Mouse (Mus musculus): ENCODE measurements around the gene Mapk3.

Gene Mapk3

GRCm38 (mm10) chr7:126781661-126782370 is 22.4 kb downstream of the Mapk3 start:
- CTCF ChIA-PET = interaction anchor here (0.5 kb wide), 1 partner anchor 358 kb away, joined by 3 read pairs; no protein-coding TSS in a partner anchor

DNA sequence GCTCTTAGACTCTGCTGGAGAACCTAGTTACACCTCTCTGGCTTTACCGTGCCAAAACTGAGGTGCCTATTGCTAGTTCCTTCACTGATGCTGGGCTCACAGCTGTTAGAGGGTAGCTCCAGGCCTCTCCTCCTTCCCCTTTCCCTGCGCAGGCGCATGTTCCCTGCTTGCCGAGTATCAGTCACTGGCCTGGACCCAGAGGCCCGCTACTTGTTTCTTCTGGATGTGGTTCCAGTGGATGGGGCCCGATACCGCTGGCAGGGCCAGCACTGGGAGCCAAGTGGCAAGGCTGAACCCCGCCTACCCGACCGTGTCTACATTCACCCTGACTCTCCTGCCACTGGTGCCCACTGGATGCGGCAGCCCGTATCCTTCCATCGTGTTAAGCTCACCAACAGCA is 23.3 kb downstream of the Mapk3 start:
- CTCF ChIA-PET = no interaction called here

GRCm38 (mm10) chr7:126784469-126784868 is 25.1 kb downstream of the Mapk3 start:
- CTCF ChIA-PET = no interaction called here

GRCm38 (mm10) chr7:126785056-126785455 is 25.7 kb downstream of the Mapk3 start:
- CTCF ChIA-PET = interaction anchor here (0.7 kb wide), 1 partner anchor 12 kb away, joined by 4 read pairs; no protein-coding TSS in a partner anchor

DNA sequence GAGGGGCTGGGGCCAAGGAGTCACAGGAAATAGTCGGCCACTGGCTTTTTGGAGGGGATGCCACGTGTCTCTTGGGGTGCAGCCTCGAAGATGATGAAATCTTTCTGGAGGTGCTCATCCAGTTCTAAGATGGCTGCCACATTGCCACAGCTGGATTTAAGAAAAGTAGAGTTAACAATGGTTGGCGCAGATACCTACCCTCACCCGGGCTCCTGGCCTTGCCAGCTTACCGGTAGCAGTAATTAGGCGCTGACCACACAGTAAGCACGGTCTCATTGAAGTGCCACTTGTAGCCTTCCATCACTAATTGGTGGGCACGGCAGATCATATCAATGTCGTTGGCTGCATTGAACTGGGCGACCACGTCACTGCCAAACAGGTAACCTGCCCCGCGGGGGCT is 26.7 kb downstream of the Mapk3 start:
- CTCF ChIA-PET = no interaction called here

- CTCF ChIA-PET = no interaction called here
Measured at GRCm38 (mm10) chr7:126789141-126789540, 29.7 kb downstream of the Mapk3 start.

GRCm38 (mm10) chr7:126791851-126792720 is 32.7 kb downstream of the Mapk3 start, which contains the start of gene Ppp4c:
Ppp4c (minus strand) TSS chr7:126792496.
- CTCF ChIA-PET = interaction anchor here (0.6 kb wide), 1 partner anchor 581 kb away, joined by 4 read pairs; no protein-coding TSS in a partner anchor

GRCm38 (mm10) chr7:126792721-126793443 is 33.5 kb downstream of the Mapk3 start:
- CTCF ChIA-PET = interaction anchor here (0.6 to 1.0 kb wide), 3 partner anchors 13 to 581 kb away, joined by 3 to 4 read pairs (median 4); no protein-coding TSS in a partner anchor

DNA sequence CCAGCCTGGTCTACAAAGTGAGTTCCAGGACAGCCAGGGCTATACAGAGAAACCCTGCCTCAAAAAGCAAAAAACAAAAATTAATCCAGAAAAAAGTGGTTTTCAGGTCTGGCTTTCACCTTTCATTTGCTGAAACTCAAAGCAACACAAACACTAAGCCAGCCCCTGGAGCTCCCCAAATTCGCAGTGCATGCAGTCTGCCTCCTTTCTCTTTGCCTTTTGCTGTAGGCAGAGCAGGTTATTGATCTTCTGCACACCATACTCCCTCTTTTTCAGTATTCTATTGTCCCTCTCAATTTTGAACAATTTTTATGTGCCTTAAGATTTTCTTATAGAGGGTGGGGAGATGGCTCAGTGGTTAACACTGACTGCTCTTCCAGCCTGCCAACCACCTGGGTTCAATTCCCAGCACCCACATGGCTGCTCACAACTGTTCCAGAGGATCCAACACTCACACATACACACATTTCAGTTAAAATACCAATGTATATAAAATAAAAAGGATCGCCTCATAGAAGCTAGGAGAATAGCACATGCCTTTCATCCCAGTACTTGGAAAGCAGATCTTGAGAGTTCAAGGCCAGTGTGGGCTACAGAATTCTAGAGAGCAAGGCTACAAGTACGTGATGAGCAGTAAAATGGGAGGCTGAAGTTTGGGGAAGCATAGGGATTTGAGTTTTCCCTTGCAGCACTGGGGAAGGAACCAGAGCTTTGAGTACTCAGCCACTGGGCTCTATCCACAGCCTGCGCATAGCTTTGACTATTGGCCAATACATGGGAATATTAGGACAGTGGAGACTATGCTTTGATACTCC is 34.3 kb downstream of the Mapk3 start:
- CTCF ChIA-PET = interaction anchor here (0.9 to 1.0 kb wide), 2 partner anchors 14 to 88 kb away, joined by 3 to 4 read pairs; no protein-coding TSS in a partner anchor

DNA sequence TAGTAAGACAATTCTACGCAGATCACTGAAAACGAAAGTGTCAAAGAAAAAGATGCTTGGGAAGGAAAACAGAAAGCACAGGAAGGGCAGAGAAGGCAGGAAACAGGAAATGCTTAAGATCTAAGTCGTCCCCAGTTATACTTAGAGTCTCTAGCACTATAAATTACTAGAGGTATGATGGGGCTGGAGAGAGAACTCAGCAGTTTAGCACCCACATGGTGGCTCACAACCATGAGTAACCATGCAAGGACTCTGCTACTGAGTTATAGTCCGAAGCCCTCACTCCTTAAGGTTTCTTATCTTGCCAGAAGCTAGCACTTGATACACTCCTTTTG is 34.8 kb downstream of the Mapk3 start:
- CTCF ChIA-PET = no interaction called here

- CTCF ChIA-PET = no interaction called here
Measured at GRCm38 (mm10) chr7:126795387-126796317, 36.3 kb downstream of the Mapk3 start.

GRCm38 (mm10) chr7:126796350-126796932 is 37.0 kb downstream of the Mapk3 start:
- CTCF ChIA-PET = interaction anchor here (0.6 kb wide), 1 partner anchor 103 kb away, joined by 6 read pairs; no protein-coding TSS in a partner anchor

DNA sequence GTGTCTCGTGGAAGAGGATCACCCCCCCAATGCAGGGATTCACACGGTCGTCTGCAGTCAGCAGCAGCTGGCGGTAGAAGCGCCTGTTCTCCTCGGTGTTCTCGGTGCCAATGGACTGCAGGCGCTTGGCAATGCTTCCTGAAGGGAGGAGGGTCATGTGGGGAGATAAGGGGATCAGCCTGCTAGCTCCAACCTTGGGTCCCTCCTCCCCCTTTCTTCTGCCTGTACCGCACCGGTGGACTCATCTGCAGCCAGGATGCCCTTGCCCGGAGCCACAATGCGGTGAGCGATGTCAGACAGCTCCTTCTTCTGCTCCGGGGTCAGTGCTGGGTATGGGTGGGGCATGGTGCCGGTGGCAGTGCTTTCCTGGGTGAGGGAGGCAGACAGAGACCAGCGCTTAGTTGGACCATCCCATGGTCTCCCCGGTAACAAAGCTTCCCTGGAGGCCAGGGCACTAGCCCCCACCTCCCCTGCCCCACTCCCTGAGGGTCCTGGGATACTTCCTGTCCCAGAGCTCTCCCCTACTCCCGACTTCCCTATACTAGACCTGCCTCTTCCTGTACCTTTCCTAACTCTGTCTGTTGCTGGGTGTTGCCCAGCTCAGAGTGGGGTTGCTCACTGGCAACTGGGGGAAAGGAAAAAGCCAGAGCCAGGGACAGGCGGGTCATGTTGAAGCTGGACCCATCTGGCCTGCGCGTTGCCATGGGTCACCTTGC is 38.2 kb downstream of the Mapk3 start, which contains the start of gene Fam57b:
Gene Fam57b, plus strand, starts transcription at position 258 of the 716 bp plus-strand sequence.
- CTCF ChIA-PET = interaction anchor here (1.1 to 1.3 kb wide), 2 partner anchors 13 to 46 kb away, joined by 3 to 5 read pairs; no protein-coding TSS in a partner anchor

DNA sequence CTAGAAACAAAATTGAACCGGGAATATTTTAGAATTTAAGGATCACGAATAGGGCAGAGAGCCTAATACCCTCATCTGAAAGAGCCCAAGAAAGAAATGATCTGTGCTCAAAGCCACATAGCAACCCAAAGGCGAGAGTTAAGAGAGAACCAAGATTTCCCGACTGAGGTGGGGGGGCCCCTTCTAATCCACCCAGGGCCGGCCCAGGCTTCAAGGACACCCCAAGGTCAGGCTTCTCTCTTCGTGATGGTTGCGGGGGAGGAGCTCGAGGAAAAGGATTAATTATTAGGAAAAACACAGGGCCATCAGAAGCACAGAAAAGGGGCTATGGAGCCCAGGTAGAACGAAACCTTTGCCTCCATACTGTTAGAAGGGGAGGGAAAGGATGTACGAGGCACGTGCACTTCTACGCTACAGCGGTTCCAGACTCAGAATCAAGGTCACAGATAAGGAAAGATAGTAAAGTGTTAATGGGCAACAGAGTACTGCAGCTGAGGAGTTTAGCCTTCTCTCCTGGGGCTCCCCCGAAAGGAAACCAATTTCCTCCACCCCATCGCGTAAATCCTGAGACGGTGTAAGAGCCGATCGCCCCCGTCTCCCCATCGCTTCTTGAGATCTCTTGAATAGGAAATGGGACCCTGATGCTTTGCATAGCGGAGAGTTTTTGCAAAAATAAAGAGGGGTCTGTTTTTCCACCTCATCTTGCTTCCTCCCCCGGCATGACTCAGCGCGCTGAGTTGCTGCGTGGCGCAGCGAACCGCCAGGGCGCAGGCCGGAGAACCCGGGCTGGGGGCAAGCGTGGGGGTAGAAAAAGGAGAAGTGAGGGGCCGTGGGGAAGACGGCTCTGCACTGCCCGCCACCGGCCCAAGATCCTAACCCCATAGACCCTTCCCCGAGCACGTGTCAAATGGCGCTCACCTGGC is 39.0 kb downstream of the Mapk3 start:
- CTCF ChIA-PET = interaction anchor here (0.6 to 1.3 kb wide), 3 partner anchors 12 to 47 kb away, joined by 3 to 5 read pairs (median 4); no protein-coding TSS in a partner anchor

DNA sequence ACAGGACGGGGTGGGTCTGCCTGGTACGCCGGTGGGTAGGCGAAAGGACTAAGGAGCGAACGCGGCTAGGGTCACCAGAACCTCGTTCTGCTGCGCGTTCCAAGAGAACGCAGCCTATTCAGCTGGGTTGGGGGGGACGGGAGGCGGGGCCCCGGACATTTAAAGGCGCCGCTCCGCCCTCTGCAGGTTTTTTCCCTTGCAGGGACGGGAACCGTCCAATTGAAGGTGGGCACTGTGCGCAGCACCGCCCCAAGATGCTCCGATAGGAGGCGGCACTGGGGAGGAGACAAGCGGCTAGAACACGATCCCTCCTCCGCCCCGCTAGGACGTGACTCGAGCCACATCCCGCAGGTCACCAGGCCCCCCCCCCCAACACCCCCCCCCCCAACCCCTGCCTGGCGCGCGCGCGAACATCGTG is 39.7 kb downstream of the Mapk3 start:
- CTCF ChIA-PET = interaction anchor here (0.6 kb wide), 1 partner anchor 43 kb away, joined by 4 read pairs; no protein-coding TSS in a partner anchor

DNA sequence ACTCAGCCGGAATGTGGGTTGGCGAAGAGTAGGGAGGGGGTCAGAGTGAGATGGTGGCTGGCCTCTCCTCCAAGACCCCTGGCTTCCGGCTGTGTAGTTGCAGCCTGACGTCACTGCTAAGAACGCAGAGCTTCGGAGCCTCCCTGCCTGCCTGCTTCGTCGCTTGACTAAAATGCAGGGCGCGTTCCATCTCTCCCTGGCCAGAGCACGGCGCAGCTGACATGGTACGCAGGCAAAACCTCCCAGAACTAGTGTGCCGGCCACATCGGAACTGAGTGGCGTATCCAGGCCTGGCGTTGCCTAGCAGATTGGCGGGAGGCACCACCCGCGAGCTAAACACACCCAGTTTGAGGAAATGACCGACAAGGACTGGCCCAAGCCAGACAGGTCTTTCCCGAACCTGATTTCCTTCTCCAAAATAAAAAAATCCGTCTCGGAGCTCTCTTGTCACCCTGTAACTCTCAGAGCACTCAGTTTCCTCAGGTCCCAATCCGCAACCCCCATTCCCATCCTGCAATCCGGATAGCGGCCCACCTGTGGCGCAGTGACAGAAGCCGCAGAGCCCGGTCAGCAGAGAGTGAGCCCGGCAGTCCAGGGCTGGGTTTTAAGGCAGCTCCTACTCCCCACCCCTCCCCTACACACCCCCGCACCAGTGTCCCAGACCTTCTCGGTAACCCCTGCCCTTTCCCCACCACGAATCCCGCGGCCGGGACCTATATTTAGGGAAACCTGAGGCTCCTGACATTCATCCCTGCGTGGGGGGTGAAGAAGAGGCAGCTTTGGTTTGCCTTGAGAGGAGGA is 40.3 kb downstream of the Mapk3 start:
- CTCF ChIA-PET = interaction anchor here (0.5 kb wide), 1 partner anchor 33 kb away, joined by 3 read pairs; no protein-coding TSS in a partner anchor

All from spleen, embryonic (tissue).